Mouse (Mus musculus) hindbrain, postnatal 0 days (tissue): Measurements from ENCODE around the gene Rab37. TPM values are rescaled to one million over a fixed set of nuclear protein-coding genes. Genes with fewer than 3 reads are reported as not detected.
A peak's percentile ranks its signal among the peaks of the same experiment; 100 is the strongest.

Experiments used
- ATAC-seq: fragments of 200-750 bp; cut with Nextera tagmentation; 2 replicates; pipeline ENCODE4 v1.8.0; 2017; ENCODE audit warnings: mild to moderate bottlenecking, moderate TSS enrichment, moderate library complexity
- DNase-seq: peaks from one replicate; pipeline ENCODE4 v3.0.0-alpha.2; 2015; ENCODE audit warnings: low spot score
- H3K27ac ChIP-seq: fragments of 300-500 bp; sonication (generic); 2 replicates; pipeline ENCODE4 v1.5.1; 2014; ENCODE audit warnings: mild to moderate bottlenecking
- H3K27me3 ChIP-seq: fragments of 300-500 bp; sonication (generic); 2 replicates; pipeline ENCODE4 v1.6.1; 2014; ENCODE audit warnings: low read length, mixed read lengths; ENCODE audit not compliant: insufficient read depth
- H3K36me3 ChIP-seq: fragments of 300-500 bp; sonication (generic); 2 replicates; pipeline ENCODE4 v1.6.1; 2014; ENCODE audit warnings: low read length, mixed read lengths; ENCODE audit not compliant: insufficient read depth
- H3K4me1 ChIP-seq: fragments of 300-500 bp; sonication (generic); 2 replicates; pipeline ENCODE4 v1.6.1; 2014; ENCODE audit warnings: antibody characterized with exemption, low read length, mixed read lengths; ENCODE audit not compliant: insufficient read depth
- H3K4me2 ChIP-seq: fragments of 300-500 bp; sonication (generic); 2 replicates; pipeline ENCODE4 v1.6.1; 2014; ENCODE audit warnings: low read depth, mild to moderate bottlenecking, low read length, moderate library complexity, mixed read lengths
- H3K4me3 ChIP-seq: fragments of 300-500 bp; sonication (generic); 2 replicates; pipeline ENCODE4 v1.5.1; 2014; ENCODE audit warnings: low read length
- H3K9ac ChIP-seq: fragments of 300-500 bp; sonication (generic); replicated peaks from 2 replicates; pipeline ENCODE4 v1.6.1; 2014; ENCODE audit warnings: mild to moderate bottlenecking, low read length, moderate library complexity, mixed read lengths
- H3K9me3 ChIP-seq: fragments of 300-500 bp; sonication (generic); 2 replicates; pipeline ENCODE4 v1.6.1; 2016; ENCODE audit warnings: low read length, mixed read lengths
- CTCF ChIP-seq: IDR thresholded peaks from 2 replicates; pipeline ENCODE4 v1.5.1; 2016; ENCODE audit warnings: antibody characterized with exemption, control low read depth, low read depth
- WGBS: fragments of 180-500 bp; shearing (Covaris S2); extraction: QIAGEN DNeasy Blood & Tissue Kit; methylation state at CpG from one replicate; pipeline ENCODE4 v1.1.7; 2014; 5-methylcytosine and 5-hydroxymethylcytosine counted together
- polyA plus RNA-seq: library from polyadenylated mRNA; unstranded; fragments of >200 nt; fragmentation: Nextera tagmentation; extraction: Ambion mirVana; gene quantifications from 2 replicates; pipeline ENCODE4 v1.2.1, GENCODE M21; 2015
- total RNA-seq: library from RNA; depleted of rRNA; stranded (reverse); fragments of >200 nt; gene quantifications from 2 replicates; pipeline ENCODE4 v1.2.3, GENCODE M21; 2014

The Rab37 gene
- total and polyA plus RNA-seq, 2 experiments from 2014 or later, result 1.2 to 1.3 TPM

GRCm38 (mm10) chr11:115104769-115105563, 13.7 kb downstream of the Rab37 start:
- Histone ChIP-seq H3K4me3 (no peak overlapping the region), H3K36me3 (no peaks in the 10 kb centered on the region), H3K9me3 (no peaks in the 10 kb centered on the region), H3K27me3 (no peaks in the 10 kb centered on the region), H3K27ac (no peak overlapping the region), H3K4me2 (no peak overlapping the region), H3K4me1 (0 out of 2 replicates have a peak, but pooled peaks cover 3% of the 10 kb centered on the region), H3K9ac (no peak overlapping the region)
- ATAC-seq (no peak), DNase-seq (no peak)
- WGBS, result 69% methylated on average over 8 of the region's 8 CpGs
- TF ChIP-seq CTCF, result no peak

DNA sequence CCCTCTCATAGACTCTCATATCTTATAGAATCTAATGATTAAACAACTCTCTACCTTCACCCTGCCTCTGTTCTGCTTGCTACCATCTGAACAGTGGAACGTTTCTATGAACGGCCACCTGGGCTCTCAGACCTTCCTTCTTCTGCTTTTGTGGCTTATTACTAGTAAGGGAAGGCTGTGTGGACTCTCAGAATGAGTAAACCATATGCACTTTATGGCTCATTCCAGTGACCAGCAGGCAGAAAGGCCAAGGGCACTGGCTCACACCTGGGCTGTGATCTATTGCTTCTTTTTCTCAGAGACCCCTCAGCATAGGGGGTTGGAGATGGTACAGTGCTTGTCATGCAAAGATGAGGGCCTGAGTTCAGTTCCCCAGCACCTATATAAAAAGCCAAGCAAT, 15.4 kb downstream of the Rab37 start:
- H3K9me3 ChIP-seq, result no peaks in the 10 kb centered on the region
- H3K9ac ChIP-seq, result no peak overlapping the region
- 0 out of 2 replicates have a peak, but pooled peaks cover 3% of the 10 kb centered on the region for H3K4me1 ChIP-seq
- DNase-seq (no peak), ATAC-seq (no peak)
- WGBS, result 94% methylated on average over 2 of the region's 2 CpGs
- H3K27me3 ChIP-seq, result no peaks in the 10 kb centered on the region
- H3K36me3 ChIP-seq, result no peaks in the 10 kb centered on the region
- H3K4me2 ChIP-seq, result no peak overlapping the region
- no peak overlapping the region for H3K27ac ChIP-seq
- no peak overlapping the region for H3K4me3 ChIP-seq
- TF ChIP-seq CTCF, result no peak

GRCm38 (mm10) chr11:115107403-115107916, 16.2 kb downstream of the Rab37 start:
- 0 out of 2 replicates have a peak, but pooled peaks cover 3% of the 10 kb centered on the region for H3K4me1 ChIP-seq
- no peak overlapping the region for H3K27ac ChIP-seq
- DNase-seq (peak; percentile 81), ATAC-seq (peak; percentile 58; the same call in 1 of the 2 replicates)
- H3K27me3 ChIP-seq, result no peaks in the 10 kb centered on the region
- H3K36me3 ChIP-seq, result no peaks in the 10 kb centered on the region
- H3K9me3 ChIP-seq, result no peaks in the 10 kb centered on the region
- WGBS, result 21% methylated on average over 4 of the region's 4 CpGs
- H3K4me2 ChIP-seq, result no peak overlapping the region
- H3K9ac ChIP-seq, result no peak overlapping the region
- no peak for TF ChIP-seq CTCF
- no peak overlapping the region for H3K4me3 ChIP-seq

DNA sequence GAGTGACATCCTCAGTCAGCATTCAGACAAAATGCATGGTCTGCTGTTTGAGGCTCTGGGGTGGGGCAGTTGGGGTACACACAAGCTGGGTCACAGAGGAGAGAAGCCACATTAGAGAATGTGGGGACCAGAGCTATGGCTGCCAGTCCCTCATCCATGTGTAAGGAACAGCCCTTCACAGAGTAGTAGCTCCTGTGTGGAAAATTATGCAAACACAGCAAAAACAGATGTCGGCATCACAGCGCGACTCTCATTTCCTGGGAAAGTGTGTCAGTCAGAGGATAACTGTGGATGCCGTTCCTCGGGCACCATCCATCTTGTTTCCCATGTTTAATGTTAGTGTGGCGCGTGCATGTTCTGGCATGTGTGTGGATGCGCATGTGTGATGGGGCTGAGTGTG, 16.9 kb downstream of the Rab37 start:
- Histone ChIP-seq H3K27me3 (no peaks in the 10 kb centered on the region), H3K27ac (no peak overlapping the region), H3K4me1 (0 out of 2 replicates have a peak, but pooled peaks cover 3% of the 10 kb centered on the region), H3K9ac (no peak overlapping the region), H3K36me3 (no peaks in the 10 kb centered on the region), H3K4me3 (no peak overlapping the region), H3K4me2 (no peak overlapping the region), H3K9me3 (no peaks in the 10 kb centered on the region)
- TF ChIP-seq CTCF, result no peak
- ATAC-seq (no peak), DNase-seq (no peak)
- 86% methylated on average over 8 of the region's 8 CpGs for WGBS

GRCm38 (mm10) chr11:115110271-115110670, 19.0 kb downstream of the Rab37 start:
- DNase-seq (no peak), ATAC-seq (no peak)
- H3K4me1 ChIP-seq, result 0 out of 2 replicates have a peak, but pooled peaks cover 3% of the 10 kb centered on the region
- no peaks in the 10 kb centered on the region for H3K36me3 ChIP-seq
- H3K9ac ChIP-seq, result no peak overlapping the region
- no peak for TF ChIP-seq CTCF
- no peak overlapping the region for H3K4me2 ChIP-seq
- WGBS, result 85% methylated on average over 4 of the region's 5 CpGs
- H3K27me3 ChIP-seq, result no peaks in the 10 kb centered on the region
- H3K9me3 ChIP-seq, result no peaks in the 10 kb centered on the region
- no peak overlapping the region for H3K27ac ChIP-seq
- H3K4me3 ChIP-seq, result no peak overlapping the region

DNA sequence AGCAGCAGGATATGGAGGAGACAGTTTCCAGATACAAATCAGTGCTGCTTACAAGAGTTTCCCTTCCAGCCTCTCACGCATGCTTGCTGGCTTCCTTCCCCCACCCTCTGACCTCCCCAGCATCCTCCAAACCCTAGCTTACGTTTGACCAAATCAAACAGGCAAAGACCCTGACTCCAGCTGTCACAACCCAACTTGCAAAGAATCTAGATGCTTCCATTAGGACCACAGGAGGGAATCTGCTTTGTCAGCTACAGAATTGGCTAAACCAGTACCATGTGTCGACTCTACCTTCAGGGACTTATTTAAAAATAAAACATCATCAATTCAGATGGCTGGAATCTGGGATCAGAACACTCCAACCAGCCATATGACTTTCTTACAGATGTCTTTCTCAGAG, 21.0 kb downstream of the Rab37 start:
- H3K4me1 ChIP-seq, result 0 out of 2 replicates have a peak, but pooled peaks cover 3% of the 10 kb centered on the region
- no peak overlapping the region for H3K9ac ChIP-seq
- no peak overlapping the region for H3K4me2 ChIP-seq
- H3K36me3 ChIP-seq, result no peaks in the 10 kb centered on the region
- no peak for ATAC-seq
- H3K9me3 ChIP-seq, result no peaks in the 10 kb centered on the region
- no peak overlapping the region for H3K27ac ChIP-seq
- no peak for DNase-seq
- WGBS, result 58% methylated on average over 3 of the region's 3 CpGs
- no peak for TF ChIP-seq CTCF
- H3K27me3 ChIP-seq, result no peaks in the 10 kb centered on the region
- no peak overlapping the region for H3K4me3 ChIP-seq

DNA sequence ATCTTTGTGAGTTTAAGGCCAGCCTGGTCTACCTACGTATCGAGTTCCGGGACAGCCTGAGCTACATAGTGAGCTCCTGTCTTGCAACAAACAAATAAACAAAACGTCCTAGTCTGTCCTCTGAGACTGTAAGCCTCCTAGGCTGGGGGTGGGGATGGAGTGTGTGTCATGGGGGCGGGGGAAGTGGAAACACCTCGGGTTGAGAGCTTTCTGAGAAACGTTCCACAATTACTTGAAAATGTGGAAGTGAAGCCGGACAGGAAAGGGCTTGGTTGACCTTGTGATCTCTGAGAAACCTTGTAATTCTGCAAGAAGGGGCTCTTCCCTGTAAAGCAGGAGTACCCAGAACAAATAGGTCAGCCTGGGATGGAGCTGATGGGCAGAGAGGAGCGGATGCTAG, 28.2 kb downstream of the Rab37 start:
- DNase-seq (no peak), ATAC-seq (no peak)
- Histone ChIP-seq H3K9me3 (no peaks in the 10 kb centered on the region), H3K9ac (no peak overlapping the region), H3K4me1 (no peaks in the 10 kb centered on the region), H3K36me3 (no peaks in the 10 kb centered on the region), H3K4me2 (no peak overlapping the region), H3K4me3 (no peak overlapping the region), H3K27ac (no peak overlapping the region), H3K27me3 (no peaks in the 10 kb centered on the region)
- no peak for TF ChIP-seq CTCF
- 78% methylated on average over 9 of the region's 9 CpGs for WGBS
